Comparison of ENCODE assay signal across 1 mouse cellular context in genomic region chr17:33817184-33817968, GRCm38 (mm10).
TF ChIP-seq lines count a peak whose summit lies in the region.

No protein-coding gene starts in this region.

TF ChIP-seq in C2C12, 6 proteins besides CTCF, POLR2A, EP300 and RAD21:
- TF ChIP-seq MAX (IDR thresholded peaks at IDR 0.05): peak; percentile 81
- TF ChIP-seq CEBPB (IDR thresholded peaks at IDR 0.05; ENCODE audit: low read depth): no peak
